Mouse (Mus musculus) frontal cortex, postnatal 25 days (tissue): Measurements from ENCODE around the gene Gstp3.

Experiments
- DNase-seq, 2 experiments: peaks; one replicate each; pipeline ENCODE4 v3.0.0; 2022; ENCODE audit warnings: low spot score in 2 of 2

Gene Gstp3

DNA sequence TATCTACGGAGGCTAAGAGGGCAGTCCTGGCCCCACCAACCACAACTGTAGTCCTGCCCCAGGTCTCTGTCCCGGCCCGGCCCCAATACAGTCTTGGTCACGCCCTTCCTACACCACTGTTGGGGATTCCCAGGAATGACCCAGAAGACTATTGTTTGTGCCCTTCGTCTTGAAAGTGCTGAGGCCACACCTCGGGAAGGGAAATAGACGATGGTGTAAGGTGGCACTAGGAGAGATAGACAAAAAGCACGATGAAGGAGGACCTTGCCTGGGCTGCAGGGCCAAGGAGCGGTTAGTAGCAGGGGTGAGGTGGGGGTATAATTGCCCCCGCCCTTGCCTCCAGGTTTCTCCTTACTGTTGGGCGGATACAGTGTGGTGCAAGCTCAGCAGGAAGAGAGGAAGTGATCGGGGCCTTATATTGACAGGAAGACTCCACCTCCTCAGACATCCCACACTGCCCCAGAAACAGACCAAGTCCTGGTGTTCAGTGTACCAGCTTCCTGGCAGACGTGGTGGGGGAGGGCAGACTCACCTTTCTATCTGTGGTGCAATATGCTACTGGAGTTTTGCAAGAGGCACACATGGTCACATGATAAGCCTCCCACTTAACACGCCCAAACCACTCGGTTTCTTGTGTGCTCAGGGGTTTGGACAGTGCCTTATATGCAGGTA lies at the start of gene Gstp3:
TSS of gene Gstp3 (minus strand) at position 501 of the 672 bp plus-strand sequence.
- DNase-seq = no peak

DNA sequence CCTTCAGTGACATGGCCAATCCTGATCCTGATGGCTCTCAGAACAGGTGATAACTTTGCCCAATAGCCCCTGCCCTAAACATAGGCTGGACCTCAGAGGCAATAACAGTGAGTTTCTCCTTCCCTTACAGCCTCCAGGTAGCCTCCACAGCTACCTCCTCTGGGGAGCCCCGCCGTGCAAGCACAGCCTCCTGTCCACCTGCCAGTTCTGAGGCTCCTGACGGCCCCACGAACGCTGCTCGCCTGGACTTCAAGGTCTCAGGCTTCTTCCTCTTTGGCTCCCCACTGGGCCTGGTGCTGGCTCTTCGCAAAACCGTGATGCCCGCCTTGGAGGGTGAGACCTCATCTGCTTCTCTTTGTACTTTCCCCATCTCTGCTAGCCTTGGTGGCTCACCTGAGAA lies 49.2 kb upstream of the Gstp3 start:
- DNase-seq = no peak

DNA sequence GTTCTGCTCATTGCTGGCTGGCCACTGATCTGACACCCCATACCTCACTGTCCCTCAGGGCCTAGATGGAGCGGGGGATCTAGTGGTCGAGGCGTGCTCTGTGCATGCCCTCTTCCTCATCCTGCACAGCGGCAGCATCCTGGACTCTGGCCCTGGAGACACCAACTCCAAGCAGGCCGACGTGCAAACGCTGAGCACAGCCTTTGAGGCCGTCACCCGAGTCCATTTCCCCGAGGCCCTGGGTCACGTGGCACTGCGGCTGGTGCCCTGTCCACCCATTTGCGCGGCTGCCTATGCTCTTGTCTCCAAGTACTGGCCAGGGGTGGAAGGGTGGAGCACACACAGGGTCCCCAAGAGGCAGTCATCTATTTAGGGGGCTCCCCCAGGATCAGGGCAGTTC lies 47.3 kb upstream of the Gstp3 start:
- DNase-seq = no peak

DNA sequence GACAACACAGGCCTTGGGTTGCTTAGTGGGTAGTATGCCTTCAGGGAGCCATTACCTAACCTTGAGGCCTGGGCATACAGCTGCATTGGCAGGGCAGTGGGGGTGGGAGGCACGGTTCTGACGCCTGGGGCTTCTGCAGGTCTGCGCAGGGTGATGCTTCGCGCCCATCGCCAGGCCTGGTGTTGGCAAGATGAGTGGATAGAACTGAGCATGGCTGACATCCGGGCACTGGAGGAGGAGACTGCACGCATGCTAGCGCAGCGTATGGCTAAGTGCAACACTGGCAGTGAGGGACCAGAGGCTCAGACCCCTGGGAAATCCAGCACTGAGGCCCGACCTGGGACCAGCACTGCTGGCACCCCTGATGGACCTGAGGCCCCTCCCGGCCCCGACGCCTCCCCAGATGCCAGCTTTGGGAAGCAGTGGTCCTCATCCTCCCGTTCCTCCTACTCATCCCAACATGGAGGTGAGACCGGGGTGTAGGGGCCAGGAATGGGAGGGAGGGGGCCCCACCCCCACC lies 45.4 kb upstream of the Gstp3 start:
- DNase-seq = no peak

DNA sequence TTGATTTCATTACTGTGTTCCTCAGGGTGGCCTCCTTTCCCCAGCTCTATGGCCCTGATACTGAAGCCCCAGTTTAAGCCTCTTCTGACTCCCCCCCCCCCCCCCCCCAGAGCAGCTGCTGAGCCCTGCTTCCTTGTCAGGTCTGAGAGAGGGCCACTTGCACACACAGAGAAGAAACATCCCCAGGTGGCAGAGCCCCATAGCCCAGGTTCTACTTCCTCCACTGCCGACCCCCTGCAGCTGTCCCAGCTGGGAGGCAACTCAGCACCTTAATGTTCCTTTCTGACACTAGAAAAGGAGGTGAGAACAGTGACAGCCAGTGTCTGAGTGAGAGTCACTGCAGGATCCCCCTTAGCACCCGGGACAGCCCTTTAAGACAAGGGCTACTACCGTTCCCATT lies 44.4 kb upstream of the Gstp3 start:
- DNase-seq = no peak

DNA sequence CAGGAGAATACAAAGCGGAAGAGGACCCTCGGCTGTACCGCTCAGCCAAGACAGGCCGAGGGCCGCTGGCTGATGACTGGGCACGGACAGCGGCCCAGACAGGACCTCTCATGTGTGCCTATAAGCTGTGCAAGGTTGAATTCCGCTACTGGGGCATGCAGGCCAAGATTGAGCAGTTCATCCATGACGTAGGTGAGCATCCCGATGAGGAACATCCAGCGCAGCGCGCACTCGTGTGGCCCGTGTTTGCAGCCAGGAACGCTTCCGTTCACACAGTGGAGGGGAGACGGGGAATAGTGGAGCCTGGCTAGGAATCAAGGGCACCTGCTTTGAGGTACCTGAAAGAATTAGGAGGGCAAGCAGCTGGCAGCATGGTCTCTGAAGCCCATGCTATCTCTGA lies 43.9 kb upstream of the Gstp3 start:
- DNase-seq = no peak

DNA sequence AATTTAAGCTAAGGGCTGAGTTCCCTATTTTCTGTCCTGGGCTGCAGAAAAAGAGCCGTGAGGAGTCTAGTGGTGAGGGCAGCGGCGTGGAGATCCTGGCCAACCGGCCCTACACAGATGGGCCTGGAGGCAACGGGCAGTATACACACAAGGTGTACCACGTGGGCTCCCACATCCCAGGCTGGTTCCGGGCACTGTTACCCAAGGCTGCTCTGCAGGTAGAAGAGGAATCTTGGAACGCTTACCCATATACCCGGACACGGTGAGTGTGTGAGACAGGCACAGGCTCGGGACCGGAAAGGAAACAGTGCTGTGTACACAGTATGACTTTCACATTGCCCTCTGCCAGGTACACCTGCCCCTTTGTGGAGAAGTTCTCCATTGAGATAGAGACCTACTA lies 43.3 kb upstream of the Gstp3 start:
- no peak for DNase-seq

DNA sequence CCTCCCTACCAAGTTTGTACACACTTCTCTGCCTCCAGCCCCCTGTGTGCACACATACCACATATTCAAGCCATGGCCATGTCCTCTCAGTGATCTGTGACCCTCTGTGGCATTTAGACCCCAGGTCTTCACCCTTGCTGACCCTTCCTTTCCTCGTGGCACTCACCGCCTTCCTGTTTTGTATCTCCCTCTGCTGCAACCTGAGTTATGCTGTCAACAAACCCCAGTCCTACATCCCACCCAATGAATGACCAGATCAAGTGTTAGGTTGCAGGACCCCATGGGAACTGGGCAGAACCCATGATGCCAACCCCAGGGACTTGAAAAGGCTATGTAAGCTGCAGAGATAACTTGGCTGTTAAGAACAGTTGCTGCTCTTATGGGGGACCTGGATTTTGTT lies 42.7 kb upstream of the Gstp3 start:
- DNase-seq = no peak

DNA sequence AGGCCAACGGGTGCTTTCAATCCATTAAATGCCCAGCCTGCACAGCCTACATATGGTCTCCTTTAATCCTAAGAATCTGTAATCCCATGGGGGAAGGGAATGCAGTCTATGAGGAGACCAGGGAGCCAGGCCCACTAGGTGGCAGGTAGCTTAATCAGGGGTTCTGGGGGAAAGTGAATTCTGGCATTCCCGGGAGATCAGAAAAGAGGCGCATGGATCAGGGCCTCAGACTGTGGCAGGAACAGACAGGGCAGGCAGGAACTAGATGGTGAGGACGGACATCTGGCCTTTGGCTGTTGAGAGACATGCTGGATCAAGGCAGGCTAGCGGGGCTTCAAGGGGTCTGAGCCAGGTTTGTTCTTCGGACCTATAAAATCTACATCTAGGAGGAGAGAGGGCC lies 42.1 kb upstream of the Gstp3 start:
- DNase-seq = no peak

DNA sequence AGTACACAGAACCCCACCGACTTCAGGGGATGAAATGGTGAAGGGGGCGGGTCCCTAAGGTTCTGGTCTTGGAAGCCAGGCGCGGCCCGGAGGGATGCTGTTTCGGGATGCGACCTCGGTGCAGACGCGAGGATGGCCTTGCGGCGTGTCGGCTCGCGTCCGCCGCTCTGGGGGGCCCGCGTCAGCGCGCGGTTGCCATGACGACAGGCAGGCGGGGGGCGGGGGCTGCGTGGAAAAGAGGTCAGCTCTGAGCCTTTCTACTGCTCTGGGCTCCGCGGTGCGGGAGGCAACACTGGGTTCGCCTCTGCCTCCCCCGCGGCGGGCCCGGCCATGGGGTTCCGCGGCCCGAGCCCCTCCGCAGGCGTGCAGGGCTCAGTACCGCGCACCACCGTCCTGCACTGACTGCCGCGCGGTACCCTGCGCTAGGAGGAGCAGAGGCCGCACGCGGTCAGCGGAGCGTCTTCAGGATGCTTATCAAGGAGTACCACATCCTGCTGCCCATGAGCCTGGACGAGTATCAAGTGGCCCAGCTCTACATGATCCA lies 41.4 kb upstream of the Gstp3 start:
- peak; percentile 51 to 61 for DNase-seq

DNA sequence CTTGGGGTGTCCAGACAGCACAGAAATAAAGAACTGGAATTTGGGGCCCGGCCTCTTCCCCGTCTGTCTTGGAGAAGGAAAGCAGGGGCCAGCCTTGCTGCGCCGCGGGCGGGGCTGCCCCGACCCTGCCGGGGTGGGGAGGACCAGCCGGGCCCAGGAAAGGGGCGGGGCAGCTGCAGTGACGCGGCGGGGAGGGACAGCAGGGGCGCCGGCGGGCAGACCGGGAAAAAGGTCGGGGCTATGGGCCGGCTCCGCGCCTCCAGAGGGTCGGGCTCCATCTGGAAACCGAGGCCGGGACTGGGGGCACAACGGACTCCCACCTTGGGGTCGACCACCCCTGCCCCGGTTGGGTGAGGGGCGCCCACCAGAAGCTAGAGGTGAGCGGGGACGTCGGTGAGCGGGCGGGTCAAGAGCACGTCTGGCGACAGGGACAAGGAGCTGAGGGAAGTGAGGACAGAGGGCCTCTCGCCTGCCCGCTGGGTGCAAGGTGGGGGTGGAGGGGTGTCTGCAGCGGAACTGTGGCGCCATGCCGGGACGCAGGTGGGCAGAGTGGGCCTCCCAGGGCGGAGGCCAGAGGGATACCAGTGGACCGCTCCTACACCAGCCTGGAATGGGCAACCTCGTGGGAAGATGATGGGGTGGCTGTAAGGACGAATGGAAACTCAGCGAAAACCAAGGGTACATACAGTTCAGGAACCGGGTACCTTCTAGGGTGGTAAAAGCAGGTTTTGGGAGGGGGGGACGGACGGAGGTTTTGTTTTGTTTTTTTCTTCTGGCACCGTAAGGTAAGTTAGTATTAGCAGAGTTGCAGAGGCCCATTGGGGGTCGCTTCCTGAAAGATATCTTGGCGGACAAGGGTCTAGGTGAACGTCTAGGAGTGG lies 40.7 kb upstream of the Gstp3 start, which contains the start of gene Pitpnm1:
TSS of gene Pitpnm1 (plus strand) at position 162 of the 881 bp plus-strand sequence.
- no peak for DNase-seq

DNA sequence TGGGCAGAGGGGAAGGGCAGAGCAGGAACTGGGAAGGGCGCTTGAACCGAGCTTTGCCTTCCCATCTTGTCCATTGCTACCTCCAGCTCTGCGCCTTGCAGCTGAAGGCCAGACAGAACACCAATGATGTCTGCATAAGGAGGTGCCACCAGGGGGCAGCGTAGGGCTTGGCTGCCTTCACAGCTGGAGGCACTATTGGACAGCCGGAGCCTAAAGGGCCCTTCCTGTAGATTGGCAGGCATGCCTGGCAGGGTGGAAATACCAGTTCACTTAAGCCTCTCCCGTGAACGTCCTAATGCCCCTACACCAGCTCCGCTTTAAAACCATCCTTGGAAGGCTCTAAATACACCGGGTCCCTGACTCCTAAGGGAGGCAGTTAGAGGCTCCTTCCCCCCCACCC lies 39.7 kb upstream of the Gstp3 start:
- DNase-seq = peak; percentile 88 to 89

DNA sequence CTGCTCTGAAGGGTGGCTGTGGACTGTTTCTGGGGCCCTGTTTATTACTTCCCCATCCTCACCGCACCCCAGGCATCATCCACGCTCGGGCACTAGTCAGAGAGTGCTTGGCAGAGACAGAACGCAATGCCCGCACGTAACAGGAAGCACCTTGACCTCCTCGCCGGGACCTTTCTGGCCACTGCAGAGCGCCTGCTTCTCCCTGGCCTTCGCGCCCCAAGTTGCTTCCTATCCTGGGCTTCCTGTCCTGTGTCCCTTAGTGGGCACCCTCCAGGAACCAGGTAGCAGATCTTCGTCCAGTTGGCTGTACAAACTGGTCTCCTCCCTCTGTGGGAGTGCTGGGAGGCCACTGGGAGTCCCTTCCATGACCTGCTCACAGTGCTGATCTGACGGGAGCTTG lies 39.1 kb upstream of the Gstp3 start:
- no peak for DNase-seq

DNA sequence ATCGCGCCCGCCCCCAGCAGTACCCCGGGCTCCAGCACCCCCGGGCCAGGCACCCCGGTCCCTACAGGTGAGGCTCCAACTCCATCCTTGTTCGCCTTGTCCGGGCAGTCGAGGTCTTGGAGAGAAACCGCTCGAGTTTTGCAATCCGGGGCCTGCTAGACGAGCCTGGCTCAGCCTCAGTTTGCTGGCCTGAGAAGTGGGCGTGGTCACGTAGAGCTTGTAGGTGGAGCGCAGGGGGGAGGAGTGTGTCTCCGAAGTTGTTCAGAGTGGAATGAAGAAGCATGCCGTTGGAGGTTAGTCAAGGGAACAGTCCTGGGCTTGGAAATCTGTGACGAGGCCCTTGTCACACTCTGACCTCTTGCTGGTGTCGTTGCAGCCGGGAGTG lies 38.1 kb upstream of the Gstp3 start:
- DNase-seq = no peak

DNA sequence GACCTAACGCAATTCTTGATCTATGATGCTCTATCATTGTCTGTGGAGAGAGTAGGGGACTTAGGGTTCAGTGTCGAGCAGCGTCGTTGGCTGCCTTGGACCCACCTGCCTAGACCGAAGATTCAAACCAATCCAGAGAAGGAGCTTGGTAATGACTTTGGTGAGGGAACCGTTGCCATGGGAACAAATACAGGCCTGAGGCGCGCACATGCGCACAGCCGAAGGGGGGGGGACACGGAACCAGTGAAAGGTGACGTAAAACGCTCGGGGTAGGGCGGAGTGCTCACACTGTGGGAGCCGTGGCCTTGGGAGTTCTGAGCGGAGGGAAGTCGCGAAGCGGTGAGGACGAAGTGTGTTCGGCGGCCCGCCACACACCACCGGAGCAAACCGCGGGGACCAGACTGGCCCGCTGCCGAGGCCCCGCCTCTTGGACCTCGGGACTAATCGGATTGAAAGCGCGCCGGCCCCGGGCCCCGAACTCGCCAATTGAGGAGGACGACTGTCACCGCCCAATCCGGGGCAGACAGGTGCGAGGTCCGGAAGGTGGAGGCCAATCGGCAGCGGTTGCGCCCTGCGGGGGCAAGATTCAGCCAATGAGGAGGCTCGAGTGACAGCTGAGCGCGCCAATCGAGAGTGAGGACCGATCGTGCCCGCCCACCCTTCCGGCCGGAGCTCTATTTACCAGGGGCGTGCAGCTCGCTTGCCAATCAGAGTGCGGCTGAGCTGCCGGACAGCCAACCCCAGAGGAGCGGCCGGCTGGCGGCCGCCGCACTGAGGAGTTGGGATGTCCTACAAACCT lies 37.5 kb upstream of the Gstp3 start, which contains the start of gene Cdk2ap2:
TSS of gene Cdk2ap2 (plus strand) at position 541 of the 799 bp plus-strand sequence.
- peak; percentile 100 for DNase-seq

DNA sequence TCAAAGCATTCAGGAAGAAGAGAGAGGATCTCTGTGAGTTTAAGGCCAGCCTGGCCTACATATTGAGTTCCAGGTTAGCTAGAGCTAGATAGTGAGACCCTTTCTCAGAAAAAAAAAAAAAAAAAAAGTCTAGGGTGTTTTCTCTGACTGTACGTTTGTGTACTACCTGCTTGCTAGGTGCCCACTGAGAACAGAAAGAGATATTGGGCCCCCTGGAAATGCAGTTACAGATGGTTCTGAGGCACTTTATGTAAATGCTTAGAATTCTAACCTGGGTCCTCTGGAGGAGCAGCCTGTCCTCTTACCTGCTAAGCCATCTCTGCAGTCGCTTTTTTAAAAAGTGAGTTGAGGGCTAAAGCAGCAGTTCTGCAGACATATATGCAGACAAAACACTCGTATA lies 36.4 kb upstream of the Gstp3 start:
- DNase-seq = no peak

DNA sequence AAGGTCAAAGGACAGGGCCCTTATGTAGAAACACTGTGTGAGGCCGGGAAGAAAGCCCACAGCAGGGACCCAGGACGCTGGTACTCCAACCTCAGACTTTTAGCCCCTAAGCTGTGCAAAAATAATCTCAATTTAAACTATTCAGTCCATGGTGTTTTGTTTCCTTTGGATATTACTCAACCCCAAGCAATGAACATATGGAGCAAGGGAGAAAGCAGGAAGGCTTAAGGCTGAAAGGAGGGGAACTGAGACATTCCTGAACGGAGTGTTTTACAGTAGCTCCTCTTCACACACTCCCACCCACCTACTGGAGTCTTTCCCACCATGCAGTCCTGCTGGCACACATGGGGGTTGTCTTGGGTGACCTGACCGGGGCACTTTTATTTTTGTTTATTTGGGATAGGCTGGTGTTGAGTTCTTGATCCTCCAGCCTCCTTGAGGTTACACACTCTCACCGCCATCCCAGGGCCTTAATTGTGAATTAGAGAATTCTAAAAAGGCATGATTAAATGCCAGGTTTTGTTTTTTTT lies 35.5 kb upstream of the Gstp3 start:
- no peak for DNase-seq

DNA sequence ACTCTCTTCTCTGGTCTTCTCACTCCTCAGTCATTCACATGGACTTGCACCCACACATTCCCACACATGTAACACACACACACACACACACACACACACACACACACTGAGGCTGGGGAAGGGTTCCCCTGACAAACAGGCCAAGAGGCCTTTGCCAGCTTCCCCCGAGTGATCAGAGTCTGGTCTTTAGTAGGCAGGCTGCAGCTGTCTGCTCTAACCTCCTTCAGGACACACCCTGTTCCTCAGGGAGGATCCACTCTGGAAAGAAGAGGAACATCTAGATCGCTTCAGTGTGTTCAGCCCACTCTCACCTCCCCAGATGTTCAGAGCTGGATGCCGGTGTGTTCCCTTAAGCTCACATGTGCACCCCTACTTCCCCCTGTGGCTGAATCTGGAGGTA lies 35.0 kb upstream of the Gstp3 start:
- no peak for DNase-seq

DNA sequence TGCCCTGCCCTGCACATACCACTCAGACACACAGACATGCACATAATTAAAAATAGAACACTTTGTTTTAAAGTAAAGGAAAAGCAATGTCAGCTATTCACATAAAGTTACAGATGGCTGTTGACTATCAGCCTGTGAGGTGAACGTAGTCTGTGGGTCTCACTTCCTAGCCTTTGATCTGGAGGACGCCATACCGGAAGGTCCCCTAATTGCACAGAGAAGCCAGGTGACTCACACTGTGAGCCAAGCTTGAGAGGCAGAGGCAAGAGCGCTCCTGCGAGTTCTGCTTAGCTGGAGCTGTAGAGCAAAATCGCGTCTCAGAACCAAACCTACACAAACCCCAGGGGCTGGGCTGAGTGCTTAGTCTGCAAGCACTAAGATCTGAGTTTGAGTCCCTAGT lies 34.4 kb upstream of the Gstp3 start:
- DNase-seq = no peak

DNA sequence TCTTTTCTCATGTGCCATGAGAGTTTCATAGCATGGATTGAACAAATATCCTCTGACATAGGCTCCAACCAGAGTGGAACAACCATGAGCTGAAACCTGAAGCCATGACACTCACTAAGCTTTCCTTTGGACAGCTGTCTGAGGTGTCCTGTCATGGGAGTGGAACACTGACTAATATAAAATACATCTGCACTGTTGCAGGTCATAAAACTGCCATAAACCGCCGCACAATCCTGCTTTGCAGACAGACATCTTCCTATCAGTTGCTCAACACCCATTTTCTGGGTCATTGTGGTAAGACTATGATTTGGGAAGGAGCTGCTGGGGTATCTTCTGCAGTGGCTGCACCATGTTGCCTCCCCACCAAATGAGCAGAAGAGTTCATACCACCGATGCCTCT lies 33.4 kb upstream of the Gstp3 start:
- no peak for DNase-seq

DNA sequence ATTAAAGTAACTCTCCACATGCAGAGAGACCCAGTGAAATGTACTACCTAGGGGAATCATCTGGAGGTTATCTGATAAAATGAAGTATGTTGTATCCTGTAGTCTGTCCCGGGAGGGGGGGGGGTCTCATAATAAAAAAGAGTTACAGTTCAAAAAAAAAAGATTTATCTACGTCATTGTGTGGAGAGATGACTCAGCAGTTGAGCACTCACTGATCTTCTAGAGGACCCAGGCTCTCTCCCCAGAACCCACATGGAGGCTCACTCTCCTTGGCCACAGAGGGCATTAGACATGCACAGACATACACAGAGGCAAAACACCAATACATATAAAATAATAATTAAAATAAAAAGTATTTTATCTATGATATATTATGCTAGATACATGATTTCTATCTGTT lies 32.0 kb upstream of the Gstp3 start:
- no peak for DNase-seq

DNA sequence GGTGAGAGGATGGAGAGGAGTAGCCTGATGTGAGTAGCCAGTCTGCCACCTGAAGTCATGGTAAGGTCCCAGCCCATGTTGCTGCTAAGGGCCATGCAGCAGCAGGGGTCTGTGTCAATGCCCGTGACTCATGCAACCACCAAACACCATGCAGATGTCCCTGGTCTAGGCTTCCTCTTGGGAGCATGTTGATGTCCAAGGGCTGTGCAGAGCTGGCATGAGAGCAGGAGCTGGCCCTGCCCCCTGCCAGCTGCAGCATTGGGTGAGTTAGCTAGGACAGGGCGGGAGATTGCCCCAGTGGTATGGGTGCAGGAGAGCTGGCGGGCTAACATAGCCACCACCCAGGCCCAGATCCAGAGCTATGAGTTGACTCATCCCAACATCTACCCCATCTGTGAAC lies 31.1 kb upstream of the Gstp3 start:
- DNase-seq = no peak
